Mouse (Mus musculus): ENCODE results near the gene Rbm17.

DNA sequence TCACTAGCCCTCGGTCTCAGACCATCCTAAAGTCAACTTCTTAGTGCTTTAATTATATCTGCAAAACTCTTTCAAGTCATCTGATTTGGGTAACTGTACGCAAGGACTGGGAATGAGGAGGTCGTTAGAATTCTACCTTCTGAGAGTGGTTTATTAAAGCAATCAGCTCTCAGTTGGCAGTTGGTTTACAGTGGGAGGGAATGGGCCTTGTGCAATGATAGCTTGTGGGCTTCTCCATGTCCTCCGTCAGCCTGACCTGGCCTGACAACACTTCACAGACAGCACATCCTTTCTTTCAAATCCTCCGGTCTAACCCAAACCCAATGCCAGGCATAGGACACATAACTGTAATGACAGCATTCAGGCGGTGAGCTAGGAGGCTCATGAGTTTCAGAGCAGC, 39.2 kb downstream of the Rbm17 start:
- TF ChIP-seq CTCF (conservative IDR thresholded peaks at IDR 0.05; ENCODE audit: low read length) (no peak), NANOG (IDR thresholded peaks at IDR 0.05; ENCODE audit: borderline replicate concordance, low read length) (no peak)

Measured in E14TG2a.4 (cell line).